Mouse (Mus musculus): Measurements from ENCODE around the gene Syngr3. TPM values are rescaled to one million over a fixed set of nuclear protein-coding genes. Genes with fewer than 3 reads are reported as not detected.
"Not testable (repeated sequence)": the region's sequence is repeated elsewhere in the genome, so short reads cannot be mapped to it uniquely, and the experiment has no call there.

Syngr3 gene
- polyA plus RNA-seq, 1 experiment from 2014 or later = 1.0 TPM

DNA sequence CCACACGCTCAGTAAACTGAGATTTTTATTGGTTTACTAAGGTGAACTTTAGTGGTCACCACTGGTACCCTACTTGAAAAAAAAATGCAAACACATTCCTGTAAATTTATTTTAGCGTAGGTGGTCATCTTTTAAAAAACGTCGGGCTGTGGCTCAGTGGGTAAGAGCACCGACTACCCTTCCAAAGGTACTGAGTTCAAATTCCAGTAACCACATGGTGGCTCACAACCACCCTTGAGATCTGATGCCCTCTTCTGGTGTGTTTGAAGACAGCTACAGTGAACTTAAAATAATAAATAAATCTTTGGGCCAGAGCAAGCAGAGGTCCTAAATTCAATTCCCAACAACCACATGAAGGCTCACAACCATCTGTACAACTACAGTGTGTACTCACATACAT, 29.2 kb upstream of the Syngr3 start:
- WGBS = 52% methylated on average over 5 of the region's 5 CpGs
- not testable (repeated sequence) for ATAC-seq (ENCODE audit: insufficient number of reproducible peaks, low FRiP score)
- H3K36me3 ChIP-seq = peaks cover 41% of the 10 kb centered on the region

DNA sequence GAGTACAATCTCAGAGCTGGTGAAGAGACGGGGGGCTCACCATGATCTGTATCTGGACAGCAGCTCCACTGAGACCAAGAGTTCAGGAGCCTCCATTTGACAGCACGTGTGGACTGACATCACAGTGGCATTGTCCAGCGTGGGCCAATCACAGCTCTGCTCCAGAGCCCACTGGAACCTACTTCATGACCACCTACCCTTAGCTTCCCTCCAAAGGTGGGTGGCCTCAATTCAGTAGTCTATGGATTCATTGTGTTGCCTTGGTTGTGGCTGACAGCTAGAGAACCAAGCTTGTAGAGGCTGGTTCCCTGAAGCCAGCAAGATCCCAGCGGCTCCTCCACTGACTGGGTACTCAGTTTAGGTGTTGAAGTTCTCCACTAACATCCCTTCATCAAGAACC, 28.2 kb upstream of the Syngr3 start, which contains the start of the genes Rnf151 and Rps2:
Gene Rnf151, minus strand, starts transcription at position 121 of the 400 bp plus-strand sequence.
Gene Rps2, plus strand, starts transcription at position 174 of the 400 bp plus-strand sequence.
- 78% methylated on average over 4 of the region's 4 CpGs for WGBS
- Histone ChIP-seq H3K27ac (ENCODE audit: poor library complexity, severe bottlenecking) (no peak within 1 kb of the TSS), H3K27me3 (replicated peaks) (no peaks in the 10 kb centered on the region), H3K4me2 (peak within 1 kb of the TSS; percentile 79), H3K36me3 (peaks cover 41% of the 10 kb centered on the region), H3K4me1 (replicated peaks) (peaks cover 22% of the 10 kb centered on the region), H3K9ac (peak within 1 kb of the TSS; percentile 98; the same call in 1 of the 2 replicates), H3K4me3 (peak within 1 kb of the TSS; percentile 95), H3K9me3 (replicated peaks) (no peaks in the 10 kb centered on the region)
- ATAC-seq (ENCODE audit: insufficient number of reproducible peaks, low FRiP score) = no peak

More for the DNA sequence above, 29.2 kb upstream of the Syngr3 start:
- peak overlapping the region; percentile 79 for H3K4me2 ChIP-seq
- H3K27ac ChIP-seq (ENCODE audit: poor library complexity, severe bottlenecking); H3K9me3 ChIP-seq (replicated peaks); H3K27me3 ChIP-seq (replicated peaks): not testable (repeated sequence)
- H3K9ac ChIP-seq = peak overlapping the region; percentile 98
- peak overlapping the region; percentile 95 for H3K4me3 ChIP-seq
- H3K4me1 ChIP-seq (replicated peaks) = peaks cover 29% of the 10 kb centered on the region

DNA sequence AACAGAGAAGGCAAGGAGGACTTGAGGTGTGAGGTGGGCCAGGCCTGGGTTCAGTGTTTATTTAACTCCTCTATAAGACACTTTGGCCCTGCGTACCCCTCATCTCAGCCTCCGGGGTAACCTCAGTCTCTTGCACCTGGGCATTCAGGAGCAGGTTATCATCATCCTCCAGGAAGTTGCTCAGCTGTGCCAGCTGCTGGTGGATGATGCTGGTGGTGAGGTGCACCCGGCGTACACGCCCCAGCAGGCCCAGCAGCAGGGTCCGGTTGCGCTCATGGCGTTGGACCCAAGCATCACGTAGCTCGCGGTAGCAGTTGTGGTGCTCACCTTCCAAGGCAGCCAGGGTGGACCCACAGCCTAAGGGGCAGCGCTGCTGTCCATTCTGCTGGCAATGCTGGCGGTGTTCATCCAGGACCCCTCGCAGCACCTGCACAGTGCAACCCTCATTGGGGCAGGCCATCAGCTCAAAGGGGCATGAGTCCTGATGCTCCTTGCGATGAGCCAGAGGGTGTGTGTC, 26.5 kb upstream of the Syngr3 start:
- Histone ChIP-seq H3K4me2 (no peak overlapping the region), H3K9me3 (replicated peaks) (no peaks in the 10 kb centered on the region), H3K9ac (no peak overlapping the region), H3K36me3 (peaks cover 26% of the 10 kb centered on the region), H3K4me3 (no peak overlapping the region), H3K4me1 (replicated peaks) (peaks cover 6% of the 10 kb centered on the region), H3K27ac (ENCODE audit: poor library complexity, severe bottlenecking) (no peak overlapping the region), H3K27me3 (replicated peaks) (no peaks in the 10 kb centered on the region)
- no peak for ATAC-seq (ENCODE audit: insufficient number of reproducible peaks, low FRiP score)
- 94% methylated on average over 15 of the region's 15 CpGs for WGBS

DNA sequence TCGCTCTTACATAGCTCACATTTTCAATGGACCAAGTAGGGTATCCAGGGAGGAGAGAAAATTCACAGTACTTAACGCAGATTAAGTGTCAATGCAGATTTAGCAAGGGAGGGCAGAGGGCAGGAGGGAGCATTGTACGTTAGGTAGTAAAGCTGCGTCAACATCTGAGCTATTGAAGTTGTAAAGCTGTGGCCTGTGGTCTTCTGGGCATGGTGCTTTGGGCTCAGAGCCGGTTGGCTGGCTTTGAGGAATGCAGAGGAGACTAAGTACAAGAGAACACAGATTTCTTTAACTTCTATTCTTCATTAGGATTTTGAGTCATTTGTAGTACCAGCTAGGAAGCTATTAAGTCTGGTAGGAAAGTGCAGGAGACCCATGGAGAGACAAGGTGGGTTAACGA, 25.8 kb upstream of the Syngr3 start:
- no peaks in the 10 kb centered on the region for H3K9me3 ChIP-seq (replicated peaks)
- H3K9ac ChIP-seq = no peak overlapping the region
- no peak for ATAC-seq (ENCODE audit: insufficient number of reproducible peaks, low FRiP score)
- no peaks in the 10 kb centered on the region for H3K27me3 ChIP-seq (replicated peaks)
- 80% methylated on average over 6 of the region's 6 CpGs for WGBS
- H3K4me3 ChIP-seq = no peak overlapping the region
- H3K4me1 ChIP-seq (replicated peaks) = peaks cover 4% of the 10 kb centered on the region; the same call in 1 of the 2 replicates
- peaks cover 24% of the 10 kb centered on the region for H3K36me3 ChIP-seq
- no peak overlapping the region for H3K4me2 ChIP-seq
- H3K27ac ChIP-seq (ENCODE audit: poor library complexity, severe bottlenecking) = no peak overlapping the region

DNA sequence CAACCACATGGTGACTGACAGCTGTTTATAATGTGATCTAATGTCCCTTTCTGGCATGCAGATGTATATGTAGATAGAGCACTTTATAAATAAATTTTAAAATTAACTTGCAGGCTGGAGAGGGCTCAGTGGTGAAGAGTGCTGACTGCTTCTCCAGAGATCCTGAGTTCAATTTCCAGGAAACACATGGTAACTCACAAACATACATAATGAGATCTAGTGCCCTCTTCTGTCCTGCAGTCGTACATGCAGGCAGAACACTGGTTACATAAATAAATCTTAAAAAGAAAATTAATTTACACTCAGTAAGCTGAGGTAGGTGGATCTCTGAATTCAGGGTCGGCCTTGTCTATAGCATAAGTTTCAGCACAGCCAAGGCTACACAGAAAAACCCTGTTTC, 18.9 kb upstream of the Syngr3 start:
- Histone ChIP-seq H3K36me3 (peaks cover 20% of the 10 kb centered on the region), H3K27me3 (replicated peaks) (no peaks in the 10 kb centered on the region), H3K27ac (ENCODE audit: poor library complexity, severe bottlenecking) (no peak overlapping the region), H3K9ac (no peak overlapping the region; the same call in 1 of the 2 replicates), H3K4me2 (peak overlapping the region; percentile 93), H3K9me3 (replicated peaks) (no peaks in the 10 kb centered on the region), H3K4me1 (replicated peaks) (peaks cover 14% of the 10 kb centered on the region), H3K4me3 (peak overlapping the region; percentile 91; the same call in 1 of the 2 replicates)
- WGBS = 42% methylated on average over 2 of the region's 2 CpGs
- no peak for ATAC-seq (ENCODE audit: insufficient number of reproducible peaks, low FRiP score)

DNA sequence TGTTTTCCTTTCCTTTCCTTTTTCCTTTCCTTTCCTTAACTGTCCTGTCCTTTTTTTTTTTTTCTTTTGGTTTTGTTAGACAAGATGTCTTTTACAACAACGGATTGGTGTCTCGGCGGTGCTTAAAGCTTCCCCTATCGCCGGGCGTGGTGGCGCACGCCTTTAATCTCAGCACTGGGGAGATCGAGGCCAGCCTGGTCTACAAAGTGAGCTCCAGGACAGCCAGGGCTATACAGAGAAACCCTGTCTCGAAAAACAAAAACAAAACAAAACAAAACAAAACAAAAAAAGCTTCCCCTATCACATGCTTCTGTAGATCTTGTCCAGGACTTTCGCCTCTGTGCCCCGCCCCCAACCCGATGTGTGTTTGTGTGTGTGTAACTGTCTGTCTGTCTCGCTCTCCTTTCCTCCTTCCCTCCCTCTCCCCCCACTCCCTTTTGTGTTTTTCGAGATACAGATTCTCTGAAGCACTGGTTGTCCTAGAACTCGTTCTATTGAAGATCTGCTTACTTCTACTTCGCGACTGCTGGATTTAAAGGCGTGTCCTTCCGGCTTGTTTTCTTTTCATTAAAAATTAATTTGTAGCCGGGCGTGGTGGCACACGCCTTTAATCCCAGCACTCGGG, 18.2 kb upstream of the Syngr3 start:
- H3K27ac ChIP-seq (ENCODE audit: poor library complexity, severe bottlenecking) = peak overlapping the region; percentile 88
- H3K27me3 ChIP-seq (replicated peaks) = no peaks in the 10 kb centered on the region
- peaks cover 23% of the 10 kb centered on the region for H3K36me3 ChIP-seq
- ATAC-seq (ENCODE audit: insufficient number of reproducible peaks, low FRiP score) = 0 out of 2 replicates have a peak, but pooled peaks have one; percentile 47
- 6% methylated on average over 24 of the region's 24 CpGs for WGBS
- peaks cover 14% of the 10 kb centered on the region for H3K4me1 ChIP-seq (replicated peaks)
- peak overlapping the region; percentile 93 for H3K4me2 ChIP-seq
- H3K9ac ChIP-seq = peak overlapping the region; percentile 84
- H3K9me3 ChIP-seq (replicated peaks) = no peaks in the 10 kb centered on the region
- peak overlapping the region; percentile 91 for H3K4me3 ChIP-seq

DNA sequence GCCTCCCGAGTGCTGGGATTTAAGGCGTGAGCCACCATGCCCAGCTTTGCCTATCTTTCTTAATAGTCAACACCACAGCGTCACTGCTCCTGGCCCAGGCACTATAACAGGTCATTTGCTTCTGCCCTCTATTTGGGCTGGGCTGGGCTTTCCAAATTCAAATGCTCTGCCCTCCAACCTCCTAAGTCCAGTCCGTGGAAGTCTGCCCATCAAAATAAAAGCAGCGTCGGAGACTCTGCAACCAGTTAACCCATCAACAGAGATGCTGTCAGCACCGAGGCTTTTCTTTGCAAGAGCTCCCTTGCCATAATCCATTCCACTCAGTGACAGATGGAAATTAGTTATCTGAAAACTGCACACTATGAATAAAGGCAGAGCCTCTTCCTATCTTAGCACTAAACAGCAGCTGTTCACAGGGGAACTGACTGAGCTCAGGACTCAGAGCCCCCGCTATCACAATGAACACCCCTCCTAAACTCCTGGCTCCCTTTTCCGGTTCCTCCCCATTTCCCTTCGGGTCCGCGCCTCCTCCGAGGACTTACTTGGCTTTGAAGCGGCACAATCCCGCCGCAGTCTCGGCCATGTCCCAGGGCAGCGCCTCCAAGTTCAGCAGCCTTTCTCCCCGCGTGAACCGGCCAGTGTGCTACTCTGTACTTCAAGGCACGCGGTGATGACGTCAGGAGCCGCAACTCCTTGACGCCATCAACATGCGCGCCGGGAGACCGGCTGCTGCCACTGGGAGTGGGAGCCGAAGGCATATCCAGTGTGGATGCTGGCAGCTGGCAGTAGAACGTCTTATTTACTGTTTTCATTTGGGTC, 17.4 kb upstream of the Syngr3 start, which contains the start of gene Tbl3:
Gene Tbl3, minus strand, starts transcription at position 679 of the 819 bp plus-strand sequence.
- H3K4me2 ChIP-seq = peak within 1 kb of the TSS; percentile 93
- H3K4me1 ChIP-seq (replicated peaks) = peaks cover 14% of the 10 kb centered on the region
- peak within 1 kb of the TSS; percentile 88 for H3K27ac ChIP-seq (ENCODE audit: poor library complexity, severe bottlenecking)
- H3K4me3 ChIP-seq = peak within 1 kb of the TSS; percentile 91
- no peaks in the 10 kb centered on the region for H3K9me3 ChIP-seq (replicated peaks)
- H3K9ac ChIP-seq = peak within 1 kb of the TSS; percentile 84
- 4% methylated on average over 32 of the region's 32 CpGs for WGBS
- peak; percentile 87 for ATAC-seq (ENCODE audit: insufficient number of reproducible peaks, low FRiP score)
- no peaks in the 10 kb centered on the region for H3K27me3 ChIP-seq (replicated peaks)
- peaks cover 30% of the 10 kb centered on the region for H3K36me3 ChIP-seq

DNA sequence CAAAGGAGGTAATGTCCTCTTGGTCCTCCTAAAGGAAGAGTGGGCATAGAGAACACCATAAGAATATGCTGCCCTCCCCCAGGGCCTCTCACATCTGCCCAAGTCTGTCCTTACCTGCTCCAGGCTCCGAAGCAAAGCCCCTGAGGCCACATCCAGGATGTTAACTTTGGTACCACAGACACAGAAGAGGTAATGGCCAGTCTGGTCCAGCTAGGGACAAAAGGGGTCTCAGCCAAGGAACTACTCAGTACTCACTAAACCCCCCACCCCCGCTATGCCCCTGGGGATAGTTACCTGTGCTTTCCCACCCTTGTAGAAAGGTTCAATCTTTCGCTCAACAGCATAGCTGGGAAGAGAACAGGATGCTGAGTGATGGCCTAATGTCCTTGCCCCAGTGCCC, 16.1 kb upstream of the Syngr3 start:
- Histone ChIP-seq H3K27ac (ENCODE audit: poor library complexity, severe bottlenecking) (no peak overlapping the region), H3K9me3 (replicated peaks) (no peaks in the 10 kb centered on the region), H3K9ac (no peak overlapping the region), H3K4me3 (no peak overlapping the region), H3K4me2 (no peak overlapping the region), H3K4me1 (replicated peaks) (peaks cover 14% of the 10 kb centered on the region), H3K36me3 (peaks cover 44% of the 10 kb centered on the region), H3K27me3 (replicated peaks) (no peaks in the 10 kb centered on the region)
- no peak for ATAC-seq (ENCODE audit: insufficient number of reproducible peaks, low FRiP score)
- 97% methylated on average over 3 of the region's 3 CpGs for WGBS

DNA sequence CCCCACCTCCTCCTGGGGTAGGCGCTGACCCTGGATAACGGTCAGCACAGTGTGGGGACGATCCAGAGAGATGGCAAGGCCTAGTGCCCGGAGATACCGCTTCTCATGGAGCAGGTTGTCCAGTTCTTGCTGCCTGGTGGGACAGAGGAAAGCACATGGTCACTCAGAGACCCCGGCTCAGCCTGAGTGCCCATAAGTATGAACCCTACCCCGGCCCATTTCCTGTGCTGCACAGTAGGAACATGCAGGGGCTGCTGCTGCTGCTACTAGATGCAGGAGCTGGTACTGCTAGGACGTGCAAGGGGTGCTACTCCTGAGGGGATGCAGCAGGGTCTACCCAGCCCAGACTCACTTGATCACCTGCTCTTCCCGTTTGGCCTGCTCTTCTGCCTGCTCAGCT, 11.5 kb upstream of the Syngr3 start:
- Histone ChIP-seq H3K4me2 (no peak overlapping the region), H3K4me1 (replicated peaks) (peaks cover 18% of the 10 kb centered on the region), H3K9ac (no peak overlapping the region), H3K36me3 (peaks cover 57% of the 10 kb centered on the region), H3K9me3 (replicated peaks) (no peaks in the 10 kb centered on the region), H3K27ac (ENCODE audit: poor library complexity, severe bottlenecking) (no peak overlapping the region), H3K27me3 (replicated peaks) (0 out of 2 replicates have a peak, but pooled peaks cover 4% of the 10 kb centered on the region), H3K4me3 (no peak overlapping the region)
- ATAC-seq (ENCODE audit: insufficient number of reproducible peaks, low FRiP score) = no peak
- 87% methylated on average over 9 of the region's 9 CpGs for WGBS

DNA sequence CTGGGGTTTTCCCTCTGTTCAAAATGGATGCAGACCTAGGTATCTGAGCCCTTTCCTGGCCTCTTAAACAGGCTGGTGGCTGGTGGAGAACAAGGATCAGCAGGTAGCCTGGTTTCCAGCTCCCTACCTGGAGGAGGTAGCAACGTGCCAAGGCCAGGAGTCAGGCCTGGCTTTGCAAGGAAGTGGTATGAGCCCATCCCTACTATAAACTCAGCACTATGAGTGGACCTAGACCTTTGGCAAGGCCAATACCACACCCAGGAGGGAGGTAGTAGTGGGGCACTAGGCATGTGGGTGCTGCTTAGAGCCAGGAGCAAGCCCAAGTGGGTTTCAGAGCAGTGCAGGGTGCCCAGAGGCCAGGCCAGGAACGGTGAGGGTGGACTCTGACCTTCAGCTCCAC, 9.7 kb upstream of the Syngr3 start:
- peaks cover 23% of the 10 kb centered on the region for H3K4me1 ChIP-seq (replicated peaks)

DNA sequence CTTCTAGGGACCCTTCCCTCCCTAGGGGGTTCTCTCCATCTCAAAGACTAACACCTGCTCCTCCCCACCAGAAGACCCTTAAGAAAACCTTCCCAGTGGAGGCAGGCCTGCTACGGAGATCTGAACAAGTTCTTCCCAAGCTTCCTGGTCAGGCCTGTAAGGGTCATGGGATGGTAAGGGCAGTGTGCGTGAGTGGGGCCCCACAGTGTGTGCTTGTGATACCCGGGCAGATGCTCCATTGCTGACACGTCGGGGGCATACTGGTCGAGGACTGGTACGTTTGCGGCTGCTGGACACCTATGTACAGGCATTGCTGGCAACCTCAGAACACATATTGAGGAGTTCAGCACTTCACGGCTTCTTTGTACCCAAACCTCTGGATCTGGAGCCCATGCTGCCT, 9.0 kb upstream of the Syngr3 start:
- no peak overlapping the region for H3K9ac ChIP-seq

More for the DNA sequence above, 9.7 kb upstream of the Syngr3 start:
- no peak overlapping the region for H3K4me3 ChIP-seq
- H3K27me3 ChIP-seq (replicated peaks) = 0 out of 2 replicates have a peak, but pooled peaks cover 4% of the 10 kb centered on the region
- peaks cover 45% of the 10 kb centered on the region for H3K36me3 ChIP-seq
- H3K27ac ChIP-seq (ENCODE audit: poor library complexity, severe bottlenecking) = no peak overlapping the region
- H3K9ac ChIP-seq = no peak overlapping the region
- ATAC-seq (ENCODE audit: insufficient number of reproducible peaks, low FRiP score) = no peak
- no peak overlapping the region for H3K4me2 ChIP-seq
- H3K9me3 ChIP-seq (replicated peaks) = no peaks in the 10 kb centered on the region
- whole genome bisulfite sequencing = 78% methylated on average over 2 of the region's 2 CpGs

More for the DNA sequence above, 9.0 kb upstream of the Syngr3 start:
- Histone ChIP-seq H3K4me1 (replicated peaks) (peaks cover 23% of the 10 kb centered on the region), H3K36me3 (peaks cover 38% of the 10 kb centered on the region), H3K4me3 (no peak overlapping the region), H3K9me3 (replicated peaks) (no peaks in the 10 kb centered on the region), H3K4me2 (no peak overlapping the region), H3K27me3 (replicated peaks) (0 out of 2 replicates have a peak, but pooled peaks cover 4% of the 10 kb centered on the region), H3K27ac (ENCODE audit: poor library complexity, severe bottlenecking) (no peak overlapping the region)
- 63% methylated on average over 9 of the region's 9 CpGs for WGBS
- ATAC-seq (ENCODE audit: insufficient number of reproducible peaks, low FRiP score) = no peak
